Mouse (Mus musculus) hindbrain, embryonic 10.5 days (tissue): ENCODE measurements around the gene Nin. TPM values are rescaled to one million over a fixed set of nuclear protein-coding genes. Genes with fewer than 3 reads are reported as not detected.

Experiments
- DNase-seq: peaks from one replicate; pipeline ENCODE4 v3.0.0-alpha.2; 2017; ENCODE audit warnings: low spot score
- H3K27ac ChIP-seq: fragments of 300-500 bp; sonication (generic); 2 replicates; pipeline ENCODE4 v1.5.1; 2016; ENCODE audit warnings: mild to moderate bottlenecking, moderate library complexity
- H3K27me3 ChIP-seq: fragments of 300-500 bp; sonication (generic); 2 replicates; pipeline ENCODE4 v1.6.1; 2016; ENCODE audit warnings: mild to moderate bottlenecking; ENCODE audit not compliant: poor library complexity, insufficient read depth, severe bottlenecking
- H3K36me3 ChIP-seq: fragments of 300-500 bp; sonication (generic); 2 replicates; pipeline ENCODE4 v1.6.1; 2016; ENCODE audit warnings: mild to moderate bottlenecking, moderate library complexity
- H3K4me1 ChIP-seq: fragments of 300-500 bp; sonication (generic); replicated peaks from 2 replicates; pipeline ENCODE4 v1.6.1; 2016; ENCODE audit warnings: mild to moderate bottlenecking
- H3K4me3 ChIP-seq: fragments of 300-500 bp; sonication (generic); 2 replicates; pipeline ENCODE4 v1.5.1; 2016; ENCODE audit warnings: mild to moderate bottlenecking, moderate library complexity
- H3K9me3 ChIP-seq: fragments of 300-500 bp; sonication (generic); 2 replicates; pipeline ENCODE4 v1.6.1; 2016; ENCODE audit warnings: mild to moderate bottlenecking, moderate library complexity
- WGBS: fragments of 180-500 bp; shearing (Covaris S2); methylation state at CpG from one replicate; pipeline ENCODE4 v1.1.7; 2016; 5-methylcytosine and 5-hydroxymethylcytosine counted together
- polyA plus RNA-seq: library from polyadenylated mRNA; unstranded; fragments of >200 nt; fragmentation: Nextera tagmentation; extraction: Ambion mirVana; gene quantifications from 2 replicates; pipeline ENCODE4 v1.2.1, GENCODE M21; 2016

Nin gene
- polyA plus RNA-seq, 1 experiment from 2014 or later: 10.3 TPM

- DNase-seq: no peak
- Histone ChIP-seq H3K36me3 (peaks cover 17% of the 10 kb centered on the region), H3K4me3 (no peak overlapping the region), H3K9me3 (no peaks in the 10 kb centered on the region), H3K4me1 (peaks cover 24% of the 10 kb centered on the region), H3K27me3 (no peaks in the 10 kb centered on the region), H3K27ac (no peak overlapping the region)
- WGBS: 73% methylated on average over 6 of the region's 6 CpGs
Observed at GRCm38 (mm10) chr12:70093266-70093893, 20.1 kb downstream of the Nin start.

GRCm38 (mm10) chr12:70088297-70088696 lies 25.2 kb downstream of the Nin start:
- Histone ChIP-seq H3K4me3 (no peak overlapping the region), H3K4me1 (no peaks in the 10 kb centered on the region), H3K27ac (no peak overlapping the region), H3K27me3 (no peaks in the 10 kb centered on the region), H3K9me3 (0 out of 2 replicates have a peak, but pooled peaks cover 5% of the 10 kb centered on the region), H3K36me3 (peaks cover 36% of the 10 kb centered on the region)
- no peak for DNase-seq
- 91% methylated on average over 4 of the region's 4 CpGs for WGBS

GRCm38 (mm10) chr12:70085351-70085750 lies 28.2 kb downstream of the Nin start:
- Histone ChIP-seq H3K4me3 (no peak overlapping the region), H3K27me3 (no peaks in the 10 kb centered on the region), H3K36me3 (peaks cover 29% of the 10 kb centered on the region), H3K27ac (no peak overlapping the region), H3K9me3 (0 out of 2 replicates have a peak, but pooled peaks cover 5% of the 10 kb centered on the region), H3K4me1 (peaks cover 4% of the 10 kb centered on the region; the same call in 1 of the 2 replicates)
- DNase-seq: no peak
- 86% methylated on average over 3 of the region's 3 CpGs for WGBS

GRCm38 (mm10) chr12:70084198-70084597 lies 29.3 kb downstream of the Nin start:
- 0 out of 2 replicates have a peak, but pooled peaks cover 5% of the 10 kb centered on the region for H3K9me3 ChIP-seq
- 92% methylated on average over 5 of the region's 5 CpGs for WGBS

GRCm38 (mm10) chr12:70083737-70084136 lies 29.8 kb downstream of the Nin start:
- 93% methylated on average over 4 of the region's 4 CpGs for WGBS
- Histone ChIP-seq H3K27ac (no peak overlapping the region), H3K36me3 (peaks cover 23% of the 10 kb centered on the region), H3K9me3 (0 out of 2 replicates have a peak, but pooled peaks cover 5% of the 10 kb centered on the region), H3K27me3 (no peaks in the 10 kb centered on the region), H3K4me3 (no peak overlapping the region), H3K4me1 (peaks cover 4% of the 10 kb centered on the region; the same call in 1 of the 2 replicates)
- DNase-seq: no peak

More at GRCm38 (mm10) chr12:70084198-70084597, 29.3 kb downstream of the Nin start:
- H3K27ac ChIP-seq: no peak overlapping the region
- peaks cover 23% of the 10 kb centered on the region for H3K36me3 ChIP-seq
- H3K4me3 ChIP-seq: no peak overlapping the region
- peaks cover 4% of the 10 kb centered on the region; the same call in 1 of the 2 replicates for H3K4me1 ChIP-seq
- no peaks in the 10 kb centered on the region for H3K27me3 ChIP-seq
- DNase-seq: no peak

- Histone ChIP-seq H3K4me3 (no peak overlapping the region), H3K4me1 (peaks cover 4% of the 10 kb centered on the region; the same call in 1 of the 2 replicates), H3K27me3 (no peaks in the 10 kb centered on the region), H3K27ac (no peak overlapping the region), H3K9me3 (0 out of 2 replicates have a peak, but pooled peaks cover 5% of the 10 kb centered on the region), H3K36me3 (peaks cover 22% of the 10 kb centered on the region)
- WGBS: 91% methylated on average over 3 of the region's 3 CpGs
- no peak for DNase-seq
Observed at GRCm38 (mm10) chr12:70082935-70083532, 30.5 kb downstream of the Nin start.

- no peak for DNase-seq
- H3K4me1 ChIP-seq: peaks cover 4% of the 10 kb centered on the region; the same call in 1 of the 2 replicates
- no peak overlapping the region for H3K27ac ChIP-seq
- H3K27me3 ChIP-seq: no peaks in the 10 kb centered on the region
- H3K4me3 ChIP-seq: no peak overlapping the region
- H3K36me3 ChIP-seq: peaks cover 22% of the 10 kb centered on the region
- WGBS: 91% methylated on average over 9 of the region's 9 CpGs
- 0 out of 2 replicates have a peak, but pooled peaks cover 5% of the 10 kb centered on the region for H3K9me3 ChIP-seq
Observed at GRCm38 (mm10) chr12:70082485-70082884, 31.0 kb downstream of the Nin start.

GRCm38 (mm10) chr12:70078471-70079025 lies 35.0 kb downstream of the Nin start:
- Histone ChIP-seq H3K4me1 (peaks cover 4% of the 10 kb centered on the region; the same call in 1 of the 2 replicates), H3K36me3 (peaks cover 23% of the 10 kb centered on the region), H3K9me3 (no peaks in the 10 kb centered on the region), H3K4me3 (no peak overlapping the region), H3K27me3 (no peaks in the 10 kb centered on the region), H3K27ac (no peak overlapping the region)
- DNase-seq: no peak
- WGBS: 88% methylated on average over 7 of the region's 7 CpGs

GRCm38 (mm10) chr12:70076493-70076892 lies 37.0 kb downstream of the Nin start:
- Histone ChIP-seq H3K9me3 (no peaks in the 10 kb centered on the region), H3K4me3 (no peak overlapping the region), H3K27me3 (no peaks in the 10 kb centered on the region), H3K27ac (no peak overlapping the region), H3K36me3 (peaks cover 19% of the 10 kb centered on the region), H3K4me1 (peaks cover 17% of the 10 kb centered on the region)
- DNase-seq: no peak
- 93% methylated on average over 11 of the region's 11 CpGs for WGBS

GRCm38 (mm10) chr12:70075001-70075400 lies 38.5 kb downstream of the Nin start:
- Histone ChIP-seq H3K27me3 (no peaks in the 10 kb centered on the region), H3K4me1 (peaks cover 28% of the 10 kb centered on the region), H3K36me3 (peaks cover 19% of the 10 kb centered on the region), H3K4me3 (no peak overlapping the region), H3K27ac (no peak overlapping the region), H3K9me3 (no peaks in the 10 kb centered on the region)
- WGBS: 84% methylated on average over 2 of the region's 2 CpGs
- no peak for DNase-seq

- Histone ChIP-seq H3K36me3 (peaks cover 9% of the 10 kb centered on the region; the same call in 1 of the 2 replicates), H3K4me3 (no peak overlapping the region), H3K4me1 (peaks cover 52% of the 10 kb centered on the region), H3K27ac (peak overlapping the region; percentile 80), H3K9me3 (no peaks in the 10 kb centered on the region), H3K27me3 (no peaks in the 10 kb centered on the region)
- WGBS: 75% methylated on average over 7 of the region's 7 CpGs
- DNase-seq: no peak
Observed at GRCm38 (mm10) chr12:70070888-70071287, 42.6 kb downstream of the Nin start.

- Histone ChIP-seq H3K27ac (peak overlapping the region; percentile 80), H3K4me3 (no peak overlapping the region), H3K4me1 (peaks cover 52% of the 10 kb centered on the region), H3K27me3 (no peaks in the 10 kb centered on the region), H3K9me3 (no peaks in the 10 kb centered on the region), H3K36me3 (peaks cover 9% of the 10 kb centered on the region; the same call in 1 of the 2 replicates)
- peak; percentile 62 for DNase-seq
- 29% methylated on average over 4 of the region's 4 CpGs for WGBS
Observed at GRCm38 (mm10) chr12:70070306-70070705, 43.2 kb downstream of the Nin start.
